Mouse (Mus musculus): ENCODE results near the gene Cacna1c.

Cacna1c gene

GRCm38 (mm10) chr6:118932002-118932700 lies 264.1 kb downstream of the Cacna1c start:
- in situ Hi-C loops (cut with MboI, MseI): no loop called here

GRCm38 (mm10) chr6:118926669-118927068 lies 269.5 kb downstream of the Cacna1c start:
- in situ Hi-C loops (cut with MboI, MseI): loop anchor here (10.0 kb wide), 1 partner anchor 168 kb away; no protein-coding TSS in a partner anchor

GRCm38 (mm10) chr6:118924426-118924825 lies 271.8 kb downstream of the Cacna1c start:
- in situ Hi-C loops (cut with MboI, MseI): loop anchor here (10.0 kb wide), 1 partner anchor 170 kb away; no protein-coding TSS in a partner anchor

GRCm38 (mm10) chr6:118923926-118924325 lies 272.3 kb downstream of the Cacna1c start:
- in situ Hi-C loops (cut with MboI, MseI): loop anchor here (10.0 kb wide), 1 partner anchor 171 kb away; no protein-coding TSS in a partner anchor

GRCm38 (mm10) chr6:118923212-118923577 lies 273.0 kb downstream of the Cacna1c start:
- in situ Hi-C loops (cut with MboI, MseI): loop anchor here (10.0 kb wide), 1 partner anchor 172 kb away; no protein-coding TSS in a partner anchor

GRCm38 (mm10) chr6:118922328-118923211 lies 273.6 kb downstream of the Cacna1c start:
- in situ Hi-C loops (cut with MboI, MseI): loop anchor here (10.0 kb wide), 1 partner anchor 172 kb away; no protein-coding TSS in a partner anchor

- in situ Hi-C loops (cut with MboI, MseI): no loop called here
Measured at GRCm38 (mm10) chr6:118908176-118908575, 288.0 kb downstream of the Cacna1c start.

GRCm38 (mm10) chr6:118907704-118908103 lies 288.5 kb downstream of the Cacna1c start:
- in situ Hi-C loops (cut with MboI, MseI): no loop called here

GRCm38 (mm10) chr6:118906878-118907277 lies 289.3 kb downstream of the Cacna1c start:
- in situ Hi-C loops (cut with MboI, MseI): no loop called here

GRCm38 (mm10) chr6:118899688-118900087 lies 296.5 kb downstream of the Cacna1c start:
- in situ Hi-C loops (cut with MboI, MseI): no loop called here

GRCm38 (mm10) chr6:118897101-118897500 lies 299.1 kb downstream of the Cacna1c start:
- in situ Hi-C loops (cut with MboI, MseI): no loop called here

GRCm38 (mm10) chr6:118894043-118894442 lies 302.2 kb downstream of the Cacna1c start:
- in situ Hi-C loops (cut with MboI, MseI): no loop called here

GRCm38 (mm10) chr6:118889441-118889840 lies 306.8 kb downstream of the Cacna1c start:
- in situ Hi-C loops (cut with MboI, MseI): no loop called here

- in situ Hi-C loops (cut with MboI, MseI): no loop called here
Measured at GRCm38 (mm10) chr6:118887032-118887431, 309.2 kb downstream of the Cacna1c start.

- in situ Hi-C loops (cut with MboI, MseI): no loop called here
Measured at GRCm38 (mm10) chr6:118884961-118885360, 311.3 kb downstream of the Cacna1c start.

- in situ Hi-C loops (cut with MboI, MseI): no loop called here
Measured at GRCm38 (mm10) chr6:118884073-118884551, 312.1 kb downstream of the Cacna1c start.

- in situ Hi-C loops (cut with MboI, MseI): no loop called here
Measured at GRCm38 (mm10) chr6:118876204-118876603, 320.0 kb downstream of the Cacna1c start.

GRCm38 (mm10) chr6:118870241-118870841 lies 325.9 kb downstream of the Cacna1c start:
- in situ Hi-C loops (cut with MboI, MseI): no loop called here

GRCm38 (mm10) chr6:118867384-118867783 lies 328.8 kb downstream of the Cacna1c start:
- in situ Hi-C loops (cut with MboI, MseI): no loop called here

GRCm38 (mm10) chr6:118866889-118867288 lies 329.3 kb downstream of the Cacna1c start:
- in situ Hi-C loops (cut with MboI, MseI): no loop called here

GRCm38 (mm10) chr6:118865777-118866380 lies 330.3 kb downstream of the Cacna1c start:
- in situ Hi-C loops (cut with MboI, MseI): no loop called here

Measured in T-helper 1 cell (primary cell).